Mouse (Mus musculus) heart, embryonic 14.5 days (tissue): ENCODE data around the gene Camta1. TPM values are rescaled to one million over a fixed set of nuclear protein-coding genes. Genes with fewer than 3 reads are reported as not detected.

Experiments used
- ATAC-seq: fragments of 200-750 bp; cut with Nextera tagmentation; 2 replicates; pipeline ENCODE4 v1.8.0; 2017; ENCODE audit warnings: low read depth, moderate TSS enrichment; ENCODE audit not compliant: insufficient number of reproducible peaks, insufficient read depth, low FRiP score
- H3K27ac ChIP-seq, 2 experiments: fragments of 200-500 bp in 1 of 2; fragments of 300-500 bp in 1 of 2; sonication (generic) in 1 of 2; replicated peaks in 1 of 2; 2 replicates each; pipeline ENCODE4 v1.5.1; 2012 to 2014; ENCODE audit warnings: low read depth in 2 of 2, low read length in 2 of 2, control low read depth in 1 of 2, mild to moderate bottlenecking in 1 of 2, mixed read lengths in 1 of 2; ENCODE audit not compliant: control insufficient read depth in 1 of 2, insufficient read depth in 1 of 2
- H3K27me3 ChIP-seq: fragments of 300-500 bp; sonication (generic); 2 replicates; pipeline ENCODE4 v1.6.1; 2014; ENCODE audit warnings: mild to moderate bottlenecking, low read length, control low read depth; ENCODE audit not compliant: control insufficient read depth, insufficient read depth
- H3K36me3 ChIP-seq: fragments of 300-500 bp; sonication (generic); 2 replicates; pipeline ENCODE4 v1.6.1; 2014; ENCODE audit warnings: mild to moderate bottlenecking, control low read depth, low read length, mixed read lengths; ENCODE audit not compliant: control insufficient read depth, insufficient read depth
- H3K4me1 ChIP-seq, 2 experiments: fragments of 200-500 bp in 1 of 2; fragments of 300-500 bp in 1 of 2; sonication (generic) in 1 of 2; 2 replicates each; pipeline ENCODE4 v1.6.1; 2012 to 2014; ENCODE audit warnings: low read length in 2 of 2, control low read depth in 1 of 2, mixed read lengths in 1 of 2; ENCODE audit not compliant: control insufficient read depth in 2 of 2, insufficient read depth in 2 of 2
- H3K4me2 ChIP-seq: fragments of 300-500 bp; sonication (generic); 2 replicates; pipeline ENCODE4 v1.6.1; 2014; ENCODE audit warnings: mild to moderate bottlenecking, low read length
- H3K4me3 ChIP-seq, 2 experiments: fragments of 200-500 bp in 1 of 2; fragments of 300-500 bp in 1 of 2; sonication (generic) in 1 of 2; 2 replicates each; pipeline ENCODE4 v1.5.1; 2012 to 2014; ENCODE audit warnings: low read length in 2 of 2, mild to moderate bottlenecking in 2 of 2, control low read depth in 1 of 2, low read depth in 1 of 2, moderate library complexity in 1 of 2; ENCODE audit not compliant: control insufficient read depth in 1 of 2, insufficient read depth in 1 of 2
- H3K9ac ChIP-seq: fragments of 300-500 bp; sonication (generic); 2 replicates; pipeline ENCODE4 v1.6.1; 2014; ENCODE audit warnings: mild to moderate bottlenecking, low read length
- H3K9me3 ChIP-seq: fragments of 300-500 bp; sonication (generic); 2 replicates; pipeline ENCODE4 v1.6.1; 2016; ENCODE audit warnings: low read length, control low read depth; ENCODE audit not compliant: control insufficient read depth
- WGBS: fragments of 180-500 bp; shearing (Covaris S2); extraction: QIAGEN DNeasy Blood & Tissue Kit; methylation state at CpG from one replicate; pipeline ENCODE4 v1.1.7; 2014; 5-methylcytosine and 5-hydroxymethylcytosine counted together
- polyA plus RNA-seq: library from polyadenylated mRNA; unstranded; fragments of >200 nt; fragmentation: Nextera tagmentation; extraction: Ambion mirVana; gene quantifications from 2 replicates; pipeline ENCODE4 v1.2.1, GENCODE M21; 2014

The Camta1 gene
- polyA plus RNA-seq, 1 experiment from 2014 or later = 150 TPM

DNA sequence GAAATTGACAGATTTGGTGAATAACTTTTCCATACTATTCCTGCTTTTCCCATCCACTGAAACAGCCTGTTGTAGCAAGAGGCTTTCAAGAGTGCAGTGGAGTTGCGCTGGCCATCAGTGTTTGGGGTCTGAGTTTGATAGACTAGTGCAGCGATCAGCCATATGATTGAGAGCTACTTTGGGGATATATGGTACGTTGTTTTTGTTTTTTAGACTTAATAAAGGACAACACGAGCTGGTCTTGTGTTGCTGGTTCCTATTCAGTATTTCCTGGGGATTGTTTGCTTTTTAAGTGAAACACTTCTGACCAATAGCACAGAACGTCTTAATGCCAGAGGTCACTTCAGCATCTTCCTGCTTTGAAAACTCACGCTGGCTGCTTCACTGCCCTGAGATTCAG lies 993.5 kb downstream of the Camta1 start:
- WGBS = 73% methylated on average over 6 of the region's 6 CpGs
- H3K4me3 ChIP-seq = no peak overlapping the region
- no peaks in the 10 kb centered on the region for H3K9me3 ChIP-seq
- H3K4me1 ChIP-seq = peaks cover 25 to 26% of the 10 kb centered on the region in 2 experiments
- H3K4me2 ChIP-seq = no peak overlapping the region
- H3K36me3 ChIP-seq = peaks cover 35% of the 10 kb centered on the region
- H3K27ac ChIP-seq = no peak overlapping the region
- ATAC-seq = no peak
- no peak overlapping the region for H3K9ac ChIP-seq
- no peaks in the 10 kb centered on the region for H3K27me3 ChIP-seq

Other genes starting within 250 kb of the Camta1 start
- gene Dnajc11, start 71.8 kb upstream of the Camta1 start, polyA plus RNA-seq = 51.8 and 54.6 TPM in 2 replicates
- gene Thap3, start 127.1 kb upstream of the Camta1 start, polyA plus RNA-seq = 24.0 and 26.5 TPM in 2 replicates
- gene Phf13, start 134.4 kb upstream of the Camta1 start, polyA plus RNA-seq = 14.6 and 14.8 TPM in 2 replicates
- 17.8 and 19.3 TPM in 2 replicates for gene Klhl21, start 146.9 kb upstream of the Camta1 start, polyA plus RNA-seq
- gene Zbtb48, start 165.8 kb upstream of the Camta1 start, polyA plus RNA-seq = 11.5 and 15.8 TPM in 2 replicates
- gene Tas1r1, start 176.7 kb upstream of the Camta1 start, polyA plus RNA-seq = 0.09 and 0.20 TPM in 2 replicates
- gene Nol9, start 177.4 kb upstream of the Camta1 start, polyA plus RNA-seq = 16.2 and 16.8 TPM in 2 replicates
- 8.5 and 8.6 TPM in 2 replicates for gene Plekhg5, start 210.6 kb upstream of the Camta1 start, polyA plus RNA-seq